Mouse (Mus musculus): ENCODE data around the gene Gm4491.

GRCm38 (mm10) chr14:57154916-57155315, 39.2 kb upstream of the Gm4491 start:
- TF ChIP-seq MAX (IDR thresholded peaks at IDR 0.05; ENCODE audit: low read length), result no peak
- no peak for TF ChIP-seq CTCF (conservative IDR thresholded peaks at IDR 0.05 in 1 of 2, IDR thresholded peaks at IDR 0.05 in 1 of 2; ENCODE audit: low read depth in 2 of 2, low read length in 2 of 2)
- TF ChIP-seq POLR2AphosphoS2 (IDR thresholded peaks at IDR 0.05; ENCODE audit: low read depth, low read length), result no peak
- TF ChIP-seq ETS1 (conservative IDR thresholded peaks at IDR 0.05; ENCODE audit: low read depth, low read length), result no peak
- TF ChIP-seq MAFK (IDR thresholded peaks at IDR 0.05; ENCODE audit: insufficient replicate concordance, low read length), result no peak
- no peak for TF ChIP-seq MXI1 (IDR thresholded peaks at IDR 0.05; ENCODE audit: low read depth, low read length)
- no peak for TF ChIP-seq POLR2A (IDR thresholded peaks at IDR 0.05; ENCODE audit: low read depth, low read length)
- TF ChIP-seq ZC3H11A (IDR thresholded peaks at IDR 0.05; ENCODE audit: low read depth, low read length), result no peak
- TF ChIP-seq KAT2A (IDR thresholded peaks at IDR 0.05; ENCODE audit: insufficient replicate concordance, low read length), result no peak
- no peak for TF ChIP-seq HCFC1 (IDR thresholded peaks at IDR 0.05; ENCODE audit: low read depth, low read length)
- no peak for TF ChIP-seq RCOR1 (conservative IDR thresholded peaks at IDR 0.05; ENCODE audit: low read depth, low read length)

Data from CH12.LX (cell line).